Mouse (Mus musculus): Measurements from ENCODE around the gene Wfs1.

GRCm38 (mm10) chr5:36945713-36946112 is 43.3 kb downstream of the Wfs1 start:
- TF ChIP-seq POLR2A (IDR thresholded peaks at IDR 0.05; ENCODE audit: extremely low read depth, insufficient read depth, low read length) (no peak), CTCF (IDR thresholded peaks at IDR 0.05; ENCODE audit: low read depth, low read length) (no peak)
